Mouse (Mus musculus) hindbrain, embryonic 15.5 days (tissue): ENCODE measurements at regions not wholly inside any gene's neighbourhood (a gene's known extent, or its start where the extent isn't known, plus 50 kb on each side); places are given as distances from the start of the nearest gene placed in this dataset.

ENCODE experiments used
- ATAC-seq: fragments of 200-750 bp; cut with Nextera tagmentation; 2 replicates; pipeline ENCODE4 v1.8.0; 2017; ENCODE audit warnings: low read depth, moderate number of reproducible peaks, moderate TSS enrichment; ENCODE audit not compliant: low FRiP score
- H3K27ac ChIP-seq: fragments of 300-500 bp; sonication (generic); replicated peaks from 2 replicates; pipeline ENCODE4 v1.5.1; 2015; ENCODE audit warnings: mild to moderate bottlenecking, inconsistent platforms
- H3K27me3 ChIP-seq: fragments of 300-500 bp; sonication (generic); 2 replicates; pipeline ENCODE4 v1.6.1; 2015; ENCODE audit warnings: control low read depth, inconsistent platforms
- H3K36me3 ChIP-seq: fragments of 300-500 bp; sonication (generic); 2 replicates; pipeline ENCODE4 v1.6.1; 2015; ENCODE audit warnings: control low read depth, inconsistent platforms
- H3K4me1 ChIP-seq: fragments of 300-500 bp; sonication (generic); replicated peaks from 2 replicates; pipeline ENCODE4 v1.6.1; 2015; ENCODE audit warnings: control low read depth, inconsistent platforms
- H3K4me2 ChIP-seq: fragments of 300-500 bp; sonication (generic); 2 replicates; pipeline ENCODE4 v1.6.1; 2015; ENCODE audit warnings: moderate library complexity, mild to moderate bottlenecking, inconsistent platforms
- H3K4me3 ChIP-seq: fragments of 300-500 bp; sonication (generic); 2 replicates; pipeline ENCODE4 v1.5.1; 2015; ENCODE audit warnings: mild to moderate bottlenecking, inconsistent platforms
- H3K9ac ChIP-seq: fragments of 300-500 bp; sonication (generic); 2 replicates; pipeline ENCODE4 v1.6.1; 2015; ENCODE audit warnings: inconsistent platforms
- H3K9me3 ChIP-seq: fragments of 300-500 bp; sonication (generic); 2 replicates; pipeline ENCODE4 v1.6.1; 2016; ENCODE audit warnings: control low read depth, inconsistent platforms
- WGBS: fragments of 180-500 bp; shearing (Covaris S2); methylation state at CpG from one replicate; pipeline ENCODE4 v1.1.7; 2015; 5-methylcytosine and 5-hydroxymethylcytosine counted together

GRCm38 (mm10) chr10:8969016-8969415 is 83.1 kb upstream of the Sash1 start:
- no peaks in the 10 kb centered on the region for H3K36me3 ChIP-seq
- no peak overlapping the region for H3K9ac ChIP-seq
- H3K4me2 ChIP-seq: no peak overlapping the region
- no peaks in the 10 kb centered on the region for H3K9me3 ChIP-seq
- peaks cover 8% of the 10 kb centered on the region for H3K4me1 ChIP-seq
- H3K27ac ChIP-seq: no peak overlapping the region
- no peak overlapping the region for H3K4me3 ChIP-seq
- no peaks in the 10 kb centered on the region for H3K27me3 ChIP-seq
- no peak; the same call in 1 of the 2 replicates for ATAC-seq
- WGBS: 67% methylated on average over 5 of the region's 5 CpGs

- peak; percentile 31; the same call in 1 of the 2 replicates for ATAC-seq
- H3K9ac ChIP-seq: no peak overlapping the region
- H3K4me3 ChIP-seq: no peak overlapping the region
- H3K27me3 ChIP-seq: no peaks in the 10 kb centered on the region
- H3K4me1 ChIP-seq: peaks cover 8% of the 10 kb centered on the region
- WGBS: 46% methylated on average over 8 of the region's 8 CpGs
- H3K4me2 ChIP-seq: no peak overlapping the region
- H3K9me3 ChIP-seq: no peaks in the 10 kb centered on the region
- H3K27ac ChIP-seq: 0 out of 2 replicates have a peak overlapping the region, but pooled peaks have one; percentile 18
- no peaks in the 10 kb centered on the region for H3K36me3 ChIP-seq
Measured at GRCm38 (mm10) chr10:8968276-8968923, 82.5 kb upstream of the Sash1 start.

GRCm38 (mm10) chr10:8962921-8963320 is 77.1 kb upstream of the Sash1 start:
- no peak overlapping the region for H3K4me3 ChIP-seq
- H3K9ac ChIP-seq: no peak overlapping the region
- H3K27me3 ChIP-seq: no peaks in the 10 kb centered on the region
- H3K9me3 ChIP-seq: no peaks in the 10 kb centered on the region
- no peak overlapping the region for H3K4me2 ChIP-seq
- H3K4me1 ChIP-seq: peaks cover 4% of the 10 kb centered on the region
- no peaks in the 10 kb centered on the region for H3K36me3 ChIP-seq
- WGBS: 70% methylated on average over 5 of the region's 5 CpGs
- no peak for ATAC-seq
- H3K27ac ChIP-seq: no peak overlapping the region

GRCm38 (mm10) chr10:8960964-8961675 is 75.2 kb upstream of the Sash1 start:
- no peak for ATAC-seq

GRCm38 (mm10) chr10:8960275-8960960 is 74.5 kb upstream of the Sash1 start:
- WGBS: 71% methylated on average over 9 of the region's 9 CpGs
- H3K9ac ChIP-seq: no peak overlapping the region
- no peak overlapping the region for H3K27ac ChIP-seq
- H3K9me3 ChIP-seq: no peaks in the 10 kb centered on the region
- H3K4me2 ChIP-seq: no peak overlapping the region
- no peaks in the 10 kb centered on the region for H3K27me3 ChIP-seq
- no peak overlapping the region for H3K4me3 ChIP-seq
- ATAC-seq: no peak
- peaks cover 11% of the 10 kb centered on the region for H3K4me1 ChIP-seq
- no peaks in the 10 kb centered on the region for H3K36me3 ChIP-seq

More at GRCm38 (mm10) chr10:8960964-8961675, 75.2 kb upstream of the Sash1 start:
- no peaks in the 10 kb centered on the region for H3K36me3 ChIP-seq
- H3K4me1 ChIP-seq: peaks cover 4% of the 10 kb centered on the region
- no peak overlapping the region for H3K27ac ChIP-seq
- no peaks in the 10 kb centered on the region for H3K27me3 ChIP-seq
- no peaks in the 10 kb centered on the region for H3K9me3 ChIP-seq
- WGBS: 53% methylated on average over 10 of the region's 10 CpGs
- H3K4me2 ChIP-seq: no peak overlapping the region
- no peak overlapping the region for H3K9ac ChIP-seq
- H3K4me3 ChIP-seq: no peak overlapping the region

- H3K27ac ChIP-seq: peak overlapping the region; percentile 40; the same call in 1 of the 2 replicates
- no peak overlapping the region for H3K4me3 ChIP-seq
- H3K4me2 ChIP-seq: no peak overlapping the region
- ATAC-seq: peak; percentile 43; the same call in 1 of the 2 replicates
- no peak overlapping the region for H3K9ac ChIP-seq
- no peaks in the 10 kb centered on the region for H3K27me3 ChIP-seq
- no peaks in the 10 kb centered on the region for H3K9me3 ChIP-seq
- H3K4me1 ChIP-seq: peaks cover 11% of the 10 kb centered on the region
- H3K36me3 ChIP-seq: no peaks in the 10 kb centered on the region
- 39% methylated on average over 6 of the region's 6 CpGs for WGBS
Measured at GRCm38 (mm10) chr10:8955499-8956211, 69.8 kb upstream of the Sash1 start.

GRCm38 (mm10) chr10:8954003-8954402 is 68.1 kb upstream of the Sash1 start:
- peaks cover 11% of the 10 kb centered on the region for H3K4me1 ChIP-seq
- no peak for ATAC-seq
- H3K9me3 ChIP-seq: no peaks in the 10 kb centered on the region
- no peak overlapping the region for H3K27ac ChIP-seq
- WGBS: 80% methylated on average over 4 of the region's 4 CpGs
- H3K36me3 ChIP-seq: no peaks in the 10 kb centered on the region
- H3K4me3 ChIP-seq: no peak overlapping the region
- no peak overlapping the region for H3K9ac ChIP-seq
- no peaks in the 10 kb centered on the region for H3K27me3 ChIP-seq
- no peak overlapping the region for H3K4me2 ChIP-seq

- Histone ChIP-seq H3K9ac (no peak overlapping the region), H3K4me1 (peaks cover 11% of the 10 kb centered on the region), H3K4me3 (no peak overlapping the region), H3K4me2 (no peak overlapping the region), H3K36me3 (no peaks in the 10 kb centered on the region), H3K27me3 (no peaks in the 10 kb centered on the region), H3K27ac (no peak overlapping the region), H3K9me3 (no peaks in the 10 kb centered on the region)
- no peak for ATAC-seq
- WGBS: 85% methylated on average over 5 of the region's 5 CpGs
Measured at GRCm38 (mm10) chr10:8952922-8953321, 67.1 kb upstream of the Sash1 start.

GRCm38 (mm10) chr10:8951937-8952336 is 66.1 kb upstream of the Sash1 start:
- H3K4me3 ChIP-seq: no peak overlapping the region
- no peak overlapping the region for H3K9ac ChIP-seq
- no peak for ATAC-seq
- no peaks in the 10 kb centered on the region for H3K9me3 ChIP-seq
- H3K27ac ChIP-seq: no peak overlapping the region
- peaks cover 11% of the 10 kb centered on the region for H3K4me1 ChIP-seq
- no peaks in the 10 kb centered on the region for H3K27me3 ChIP-seq
- WGBS: 93% methylated on average over 3 of the region's 3 CpGs
- H3K36me3 ChIP-seq: no peaks in the 10 kb centered on the region
- no peak overlapping the region for H3K4me2 ChIP-seq

- H3K4me1 ChIP-seq: peaks cover 11% of the 10 kb centered on the region
- H3K9me3 ChIP-seq: no peaks in the 10 kb centered on the region
- 70% methylated on average over 10 of the region's 10 CpGs for WGBS
- ATAC-seq: no peak
- no peaks in the 10 kb centered on the region for H3K36me3 ChIP-seq
- H3K9ac ChIP-seq: no peak overlapping the region
- H3K4me2 ChIP-seq: no peak overlapping the region
- H3K27ac ChIP-seq: no peak overlapping the region
- H3K27me3 ChIP-seq: no peaks in the 10 kb centered on the region
- H3K4me3 ChIP-seq: no peak overlapping the region
Measured at GRCm38 (mm10) chr10:8951236-8951825, 65.5 kb upstream of the Sash1 start.

GRCm38 (mm10) chr10:8948227-8948626 is 62.4 kb upstream of the Sash1 start:
- ATAC-seq: no peak
- H3K4me3 ChIP-seq: no peak overlapping the region
- H3K4me2 ChIP-seq: no peak overlapping the region
- no peaks in the 10 kb centered on the region for H3K27me3 ChIP-seq
- no peak overlapping the region for H3K9ac ChIP-seq
- 81% methylated on average over 3 of the region's 3 CpGs for WGBS
- no peak overlapping the region for H3K27ac ChIP-seq
- H3K4me1 ChIP-seq: peaks cover 11% of the 10 kb centered on the region; the same call in 1 of the 2 replicates
- no peaks in the 10 kb centered on the region for H3K36me3 ChIP-seq
- H3K9me3 ChIP-seq: no peaks in the 10 kb centered on the region
